Mouse (Mus musculus) embryo, embryonic 11 days (tissue): ENCODE measurements around the gene Serac1.
"Not testable (repeated sequence)": the region's sequence is repeated elsewhere in the genome, so short reads cannot be mapped to it uniquely, and the experiment has no call there.

Experiments
- DNase-seq: peaks from one replicate; pipeline ENCODE4 v3.0.0-alpha.2; 2015

The Serac1 gene

DNA sequence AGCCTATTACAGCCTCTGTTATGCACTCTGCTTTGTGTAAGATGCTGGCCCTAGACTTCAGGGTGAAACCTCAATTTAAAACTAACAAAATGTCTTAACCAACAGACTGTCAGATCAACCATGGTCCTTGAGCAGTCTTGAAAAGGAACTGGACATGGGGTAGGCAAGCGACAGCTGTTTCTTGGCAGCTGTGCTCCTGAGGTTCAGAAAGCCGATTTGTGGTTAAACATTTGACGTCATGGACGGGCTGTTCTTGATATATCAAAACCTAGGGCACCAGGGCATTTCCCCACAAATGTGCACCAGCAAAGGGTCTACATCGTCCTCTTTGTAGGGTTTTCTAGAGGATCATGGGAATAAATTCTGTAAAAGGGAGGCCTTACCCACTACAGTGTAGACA, 16.0 kb downstream of the Serac1 start:
- no peak for DNase-seq

GRCm38 (mm10) chr17:6062793-6063192, 16.7 kb downstream of the Serac1 start:
- DNase-seq: no peak

- peak; percentile 71 for DNase-seq
These were observed 24.6 kb downstream of the Serac1 start for GRCm38 (mm10) chr17:6054934-6055355.

GRCm38 (mm10) chr17:6052801-6053200, 26.7 kb downstream of the Serac1 start:
- DNase-seq: peak; percentile 10

DNA sequence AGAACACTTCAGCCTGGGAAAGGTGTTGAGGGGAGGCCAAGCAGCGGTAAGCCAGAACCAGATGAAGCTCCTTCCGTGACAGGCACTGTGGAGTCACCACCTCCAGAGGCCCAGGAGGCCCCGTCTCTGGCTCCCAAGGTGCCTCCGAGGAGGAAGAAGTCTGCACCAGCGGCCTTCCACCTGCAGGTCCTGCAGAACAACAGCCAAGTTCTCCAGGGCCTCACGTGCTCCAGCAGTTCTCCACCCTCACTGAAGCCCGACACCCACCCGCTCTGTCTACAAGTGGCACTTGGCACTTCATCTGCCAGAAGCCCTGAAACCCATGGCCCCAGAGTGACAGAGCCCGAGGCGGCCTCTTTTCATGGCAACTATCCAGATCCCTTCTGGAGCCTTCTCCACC, 42.0 kb downstream of the Serac1 start:
- no peak for DNase-seq

DNA sequence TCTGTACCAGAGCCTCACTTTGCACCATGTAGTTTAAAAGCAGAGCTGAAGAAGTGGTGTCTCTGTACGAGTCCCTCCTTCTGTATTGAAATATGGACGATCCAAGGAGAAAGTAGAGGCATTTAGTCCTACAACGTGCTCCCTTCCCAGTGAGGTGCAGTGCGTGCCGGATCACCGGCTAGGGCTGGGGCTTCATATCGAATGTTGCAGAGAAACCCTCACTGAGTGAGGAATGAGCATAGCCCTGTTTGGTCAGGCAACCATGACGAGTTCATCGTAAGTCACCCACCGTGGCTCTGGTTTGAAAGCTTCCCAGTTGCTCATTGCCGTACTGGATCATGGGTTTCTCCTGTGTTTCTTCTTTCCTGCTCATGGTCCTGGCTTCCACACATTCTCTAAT, 42.7 kb downstream of the Serac1 start:
- DNase-seq: no peak

DNA sequence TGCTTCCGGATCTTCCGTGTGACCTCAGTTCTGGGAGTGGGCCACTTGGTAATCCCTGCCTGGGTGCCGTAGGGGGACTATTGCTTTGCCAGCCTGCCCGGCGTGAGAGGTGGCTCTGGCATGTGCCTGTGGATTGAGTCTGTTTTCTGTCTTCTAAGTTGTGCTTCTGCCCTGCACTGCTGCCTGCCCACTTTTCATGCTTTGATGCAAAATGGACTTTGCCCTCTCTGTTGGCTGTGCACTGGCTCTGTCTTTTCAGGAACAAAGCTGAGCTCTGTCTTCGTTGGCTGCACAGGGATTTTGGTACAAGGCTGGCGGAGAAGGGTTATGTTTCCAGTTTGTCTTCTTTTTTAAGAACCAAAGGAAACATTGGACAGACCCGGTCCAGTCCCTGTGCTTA, 43.1 kb downstream of the Serac1 start:
- DNase-seq: no peak

DNA sequence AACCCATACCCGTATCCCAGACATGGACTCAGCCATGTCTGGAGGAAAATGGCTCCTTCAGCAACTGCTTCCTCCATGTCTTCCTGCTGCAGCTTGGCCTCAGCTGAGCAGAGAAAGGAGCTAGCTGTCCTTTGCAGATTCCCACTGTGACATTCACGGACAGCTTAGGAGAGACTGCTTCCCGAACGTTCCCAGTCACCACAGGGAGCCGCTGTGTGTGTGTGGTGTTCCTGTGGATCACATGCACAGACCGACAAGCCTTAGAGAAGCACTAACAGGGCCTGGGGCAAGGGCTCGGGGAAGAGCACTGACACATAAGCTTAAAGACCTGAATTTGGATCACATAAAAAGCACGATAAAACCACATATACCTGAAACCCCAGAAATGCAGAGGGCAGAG, 43.9 kb downstream of the Serac1 start:
- DNase-seq: no peak

- DNase-seq: no peak
These were observed 53.7 kb downstream of the Serac1 start for GRCm38 (mm10) chr17:6025831-6026230.

DNA sequence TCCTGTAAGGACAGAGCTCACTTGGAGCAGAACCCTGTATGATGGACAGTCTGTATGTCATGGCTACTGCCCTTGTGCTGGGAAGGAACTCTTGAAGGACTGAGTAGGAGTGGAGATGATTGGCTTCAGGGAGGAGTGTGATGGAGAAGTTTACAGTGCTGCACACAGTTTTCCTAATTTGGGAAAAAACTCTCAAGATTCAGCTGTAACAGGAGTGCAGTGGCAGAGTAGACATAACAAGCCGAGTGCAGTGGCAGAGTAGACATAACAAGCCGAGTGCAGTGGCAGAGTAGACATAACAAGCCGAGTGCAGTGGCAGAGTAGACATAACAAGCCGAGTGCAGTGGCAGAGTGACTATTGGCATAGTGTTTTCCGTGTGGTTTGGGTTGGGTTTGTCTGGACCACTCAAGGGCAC, 58.2 kb downstream of the Serac1 start:
- not testable (repeated sequence) for DNase-seq

DNA sequence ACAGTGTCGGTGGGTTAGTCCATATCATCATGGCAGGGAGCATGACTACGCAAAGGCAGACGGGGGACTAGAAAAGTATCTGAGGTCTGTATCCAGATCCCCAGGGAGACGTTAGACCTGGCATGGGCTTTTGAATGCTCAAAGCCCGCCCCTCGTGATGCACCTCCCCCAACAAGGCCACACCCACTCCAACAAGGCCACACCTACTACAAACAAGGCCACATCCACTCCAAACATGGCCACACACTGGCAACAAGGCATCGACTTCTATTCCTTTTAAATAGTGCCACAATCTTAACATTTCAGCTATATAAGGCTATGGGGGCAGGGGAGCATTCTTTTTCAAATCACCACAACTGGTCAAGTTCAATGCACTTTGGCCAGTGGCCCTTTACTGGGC, 58.9 kb downstream of the Serac1 start:
- DNase-seq: no peak

DNA sequence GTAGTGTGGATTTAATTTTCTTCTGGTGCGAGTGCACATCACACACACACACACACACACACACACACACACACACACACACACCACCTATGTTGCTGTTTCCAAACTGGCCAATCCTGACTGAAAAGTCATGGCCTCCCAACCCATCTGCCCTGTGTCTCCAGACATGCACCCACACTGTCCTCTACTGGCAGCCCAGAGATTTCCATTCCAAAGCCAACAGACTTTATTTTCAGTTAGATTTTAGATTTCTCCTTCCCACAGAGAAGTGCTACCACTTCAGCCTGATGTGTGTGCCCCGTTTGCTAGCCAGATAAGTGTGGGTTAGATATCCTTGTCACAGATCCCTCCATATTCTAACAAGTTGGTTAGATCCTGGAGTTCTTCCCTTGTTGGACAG, 59.8 kb downstream of the Serac1 start:
- DNase-seq: peak; percentile 37

DNA sequence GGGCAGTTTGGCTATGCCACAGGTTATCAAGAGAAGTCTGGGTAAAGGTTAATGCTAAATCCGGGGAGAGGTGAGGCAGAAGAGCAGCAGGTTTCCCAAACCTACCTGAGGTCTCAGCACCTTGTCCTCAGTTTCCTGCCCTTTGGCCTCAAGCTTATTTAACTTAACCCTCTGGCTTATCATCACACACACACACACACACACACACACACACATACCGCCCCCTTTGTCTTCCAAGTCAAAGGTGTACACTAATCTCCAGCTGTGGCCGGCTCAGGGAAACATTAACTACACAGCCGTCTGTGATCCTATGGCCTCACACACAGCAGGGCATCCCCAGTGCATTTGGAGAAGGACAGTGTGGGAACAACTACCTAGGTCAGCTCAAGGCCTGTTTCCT, 61.2 kb downstream of the Serac1 start:
- no peak for DNase-seq

GRCm38 (mm10) chr17:6017268-6017667, 62.3 kb downstream of the Serac1 start:
- no peak for DNase-seq

- peak; percentile 31 for DNase-seq
These were observed 63.2 kb downstream of the Serac1 start for GRCm38 (mm10) chr17:6016213-6016780.

GRCm38 (mm10) chr17:6014985-6015384, 64.6 kb downstream of the Serac1 start:
- no peak for DNase-seq

- no peak for DNase-seq
These were observed 66.5 kb downstream of the Serac1 start for GRCm38 (mm10) chr17:6013079-6013478.

DNA sequence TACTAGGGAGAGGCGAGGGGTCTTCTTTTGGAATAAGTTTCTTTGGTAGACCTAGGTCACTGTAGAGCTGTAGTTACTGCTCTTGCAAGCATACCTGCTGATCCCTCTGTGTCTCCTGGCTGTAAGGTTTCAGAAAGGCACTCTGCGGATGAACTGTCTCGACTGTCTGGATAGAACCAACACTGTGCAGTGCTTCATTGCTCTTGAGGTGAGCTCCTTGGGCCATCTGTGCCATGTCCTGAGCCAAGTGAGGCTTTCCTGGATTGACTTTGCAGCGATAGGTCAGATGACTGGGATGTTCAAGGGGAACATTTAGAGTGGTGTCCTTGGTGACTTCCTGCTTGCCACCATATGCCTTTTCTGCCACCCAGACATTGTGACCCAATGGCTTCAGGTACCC, 69.9 kb downstream of the Serac1 start:
- no peak for DNase-seq

- DNase-seq: no peak
These were observed 71.0 kb downstream of the Serac1 start for GRCm38 (mm10) chr17:6008590-6008989.

DNA sequence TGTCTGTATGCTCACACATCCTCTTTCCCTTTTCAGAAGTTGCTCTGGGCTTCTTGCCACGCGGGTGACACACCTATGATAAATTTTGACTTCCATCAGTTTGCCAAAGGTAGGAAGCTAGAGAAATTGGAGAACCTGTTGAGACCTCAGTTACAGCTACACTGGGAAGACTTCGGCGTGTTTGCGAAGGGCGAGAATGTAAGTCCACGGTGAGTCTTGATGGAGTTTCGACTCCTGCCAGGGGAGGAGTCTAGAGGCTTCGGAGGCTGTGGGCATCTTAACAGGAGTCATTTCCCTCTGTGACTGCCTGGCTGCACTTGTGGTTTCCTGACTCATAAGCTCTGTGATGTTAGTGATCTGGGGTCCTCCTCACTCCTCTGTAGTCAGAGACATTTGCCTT, 71.6 kb downstream of the Serac1 start:
- DNase-seq: no peak

- DNase-seq: no peak
These were observed 72.3 kb downstream of the Serac1 start for GRCm38 (mm10) chr17:6007101-6007780.

DNA sequence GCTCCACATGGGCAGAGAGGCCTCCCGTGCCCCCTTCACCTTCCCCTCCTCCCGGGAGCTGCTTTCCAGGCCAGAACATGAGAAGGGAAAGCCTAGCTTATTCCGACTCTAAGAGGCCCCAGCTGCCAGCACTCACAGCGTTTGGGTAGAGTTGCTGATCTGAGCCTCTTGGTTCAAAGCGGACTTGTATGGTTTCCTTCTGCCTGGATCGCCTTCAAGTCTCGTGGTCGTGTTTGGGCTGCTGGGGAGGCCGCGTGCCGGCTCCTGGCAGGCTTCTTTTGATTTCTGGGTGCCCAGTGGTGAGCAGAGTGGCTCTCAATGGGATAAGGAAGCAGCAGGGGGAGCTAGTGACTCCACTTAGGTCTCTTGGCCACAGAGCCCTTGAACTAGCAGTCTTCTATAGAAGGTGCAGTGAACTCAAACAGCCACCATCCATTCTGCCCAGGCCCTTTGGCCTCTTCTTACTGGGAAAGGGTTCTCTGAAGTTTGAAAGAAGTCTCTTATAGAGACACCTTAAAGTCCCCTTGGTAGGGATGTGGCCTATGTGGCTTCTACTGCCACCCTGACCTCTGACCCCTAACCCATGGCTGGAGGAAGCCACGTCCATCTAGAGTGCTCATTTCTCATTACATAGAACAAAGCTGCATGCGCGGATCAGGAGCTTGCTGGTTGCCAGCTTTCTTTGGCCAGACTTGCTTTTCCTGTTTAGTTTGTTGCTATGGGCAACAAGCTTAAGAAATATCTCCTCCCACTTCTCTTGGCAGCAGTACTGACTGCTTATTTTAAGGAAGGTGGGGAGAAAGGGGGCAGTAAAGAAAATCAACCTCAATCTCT, 73.7 kb downstream of the Serac1 start:
- peak; percentile 32 for DNase-seq

GRCm38 (mm10) chr17:6005246-6005637, 74.3 kb downstream of the Serac1 start:
- DNase-seq: peak; percentile 22

DNA sequence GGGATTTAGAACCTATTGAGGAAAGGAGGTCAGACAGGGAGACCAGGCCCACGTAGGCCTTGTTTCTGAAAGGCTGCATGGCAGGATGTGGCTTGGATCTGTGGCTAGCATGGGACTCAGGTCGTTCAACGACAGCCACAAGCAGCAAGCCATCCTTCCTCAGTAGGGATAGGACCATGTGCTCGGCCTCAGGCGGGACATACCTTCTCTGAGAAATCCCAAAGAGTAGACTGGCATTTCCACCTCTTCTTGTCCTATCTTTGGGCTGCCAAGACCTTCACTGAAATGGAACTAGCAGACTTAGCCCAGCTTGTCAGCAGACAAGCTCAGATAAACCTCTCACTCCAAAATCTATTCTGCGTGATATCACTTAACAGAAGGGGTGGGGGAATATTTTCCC, 75.9 kb downstream of the Serac1 start:
- DNase-seq: no peak
